Mouse (Mus musculus) kidney, adult 2 months (tissue): Measurements from ENCODE around the gene Fyn.

Experiments
- CTCF ChIP-seq: fragments of 200-500 bp; conservative IDR thresholded peaks from 2 replicates; pipeline ENCODE4 v1.5.1; 2011; ENCODE audit warnings: low read depth, mild to moderate bottlenecking, control low read depth, low read length, moderate library complexity, mixed read lengths; ENCODE audit not compliant: insufficient read depth, insufficient read length
- POLR2A ChIP-seq: fragments of 200-500 bp; IDR thresholded peaks from one replicate; pipeline ENCODE4 v1.6.1; 2011; ENCODE audit warnings: low read depth, low read length, control low read depth

DNA sequence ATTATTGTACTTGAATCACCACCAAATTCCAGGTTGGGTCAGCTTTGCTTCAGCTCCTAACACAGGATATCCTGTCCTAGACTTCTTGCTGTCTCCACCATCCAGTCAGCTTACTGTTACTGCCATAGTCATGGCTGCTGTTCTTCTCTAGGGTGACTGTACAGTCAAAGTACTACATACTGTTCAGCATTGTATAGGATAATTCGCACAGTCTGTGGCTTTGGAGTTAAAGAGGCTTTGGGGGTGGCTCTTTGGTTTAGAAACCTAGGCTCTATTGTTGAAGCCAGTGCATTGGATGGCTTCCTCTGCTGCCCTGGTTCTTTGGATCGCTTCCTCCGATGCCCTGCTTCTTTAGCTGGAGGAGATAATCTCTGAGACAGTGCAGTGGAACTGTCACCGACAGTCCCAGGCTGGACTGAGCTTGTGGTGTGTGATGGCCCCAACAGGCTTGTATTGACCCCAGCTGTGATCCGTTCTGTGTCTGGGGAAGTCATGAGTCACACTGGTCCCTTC, 174.7 kb downstream of the Fyn start:
- TF ChIP-seq POLR2A (no peak), CTCF (no peak)
